Mouse (Mus musculus) forebrain, embryonic 13.5 days (tissue): ENCODE measurements around the gene Arid4a. TPM values are rescaled to one million over a fixed set of nuclear protein-coding genes. Genes with fewer than 3 reads are reported as not detected.

Source experiments
- ATAC-seq: fragments of 200-750 bp; cut with Nextera tagmentation; 2 replicates; pipeline ENCODE4 v1.8.0; 2017
- H3K27ac ChIP-seq: fragments of 300-500 bp; sonication (generic); 2 replicates; pipeline ENCODE4 v1.5.1; 2015; ENCODE audit warnings: inconsistent platforms, mild to moderate bottlenecking, moderate library complexity
- H3K27me3 ChIP-seq: fragments of 300-500 bp; sonication (generic); 2 replicates; pipeline ENCODE4 v1.6.1; 2015; ENCODE audit warnings: mild to moderate bottlenecking, inconsistent platforms
- H3K36me3 ChIP-seq: fragments of 300-500 bp; sonication (generic); 2 replicates; pipeline ENCODE4 v1.6.1; 2015; ENCODE audit warnings: mild to moderate bottlenecking, inconsistent platforms; ENCODE audit not compliant: poor library complexity, severe bottlenecking
- H3K4me1 ChIP-seq: fragments of 300-500 bp; sonication (generic); 2 replicates; pipeline ENCODE4 v1.6.1; 2015; ENCODE audit warnings: inconsistent platforms
- H3K4me2 ChIP-seq: fragments of 300-500 bp; sonication (generic); 2 replicates; pipeline ENCODE4 v1.6.1; 2015; ENCODE audit warnings: inconsistent platforms, mild to moderate bottlenecking, moderate library complexity
- H3K4me3 ChIP-seq: fragments of 300-500 bp; sonication (generic); 2 replicates; pipeline ENCODE4 v1.5.1; 2015; ENCODE audit warnings: mild to moderate bottlenecking, inconsistent platforms
- H3K9ac ChIP-seq: fragments of 300-500 bp; sonication (generic); 2 replicates; pipeline ENCODE4 v1.6.1; 2015; ENCODE audit warnings: mild to moderate bottlenecking, inconsistent platforms
- H3K9me3 ChIP-seq: fragments of 300-500 bp; sonication (generic); replicated peaks from 2 replicates; pipeline ENCODE4 v1.6.1; 2016; ENCODE audit warnings: inconsistent platforms
- WGBS: fragments of 180-500 bp; shearing (Covaris S2); methylation state at CpG from one replicate; pipeline ENCODE4 v1.1.7; 2015; 5-methylcytosine and 5-hydroxymethylcytosine counted together
- polyA plus RNA-seq: library from polyadenylated mRNA; unstranded; fragments of >200 nt; fragmentation: Nextera tagmentation; extraction: Ambion mirVana; gene quantifications from 2 replicates; pipeline ENCODE4 v1.2.1, GENCODE M21; 2015

Gene Arid4a
- 51.1 and 52.0 TPM in 2 replicates for polyA plus RNA-seq

GRCm38 (mm10) chr12:71015363-71016210, at the start of gene Arid4a:
Gene Arid4a, plus strand, starts transcription at chr12:71015990.
- peaks cover 34% of the 10 kb centered on the region for H3K4me1 ChIP-seq
- no peaks in the 10 kb centered on the region for H3K27me3 ChIP-seq
- H3K27ac ChIP-seq, result peak within 1 kb of the TSS; percentile 97
- H3K9me3 ChIP-seq, result no peaks in the 10 kb centered on the region
- peaks cover 26% of the 10 kb centered on the region for H3K36me3 ChIP-seq
- WGBS, result under 1% methylated on average over 61 of the region's 61 CpGs
- H3K4me2 ChIP-seq, result peak within 1 kb of the TSS; percentile 83
- peak within 1 kb of the TSS; percentile 92 for H3K9ac ChIP-seq
- H3K4me3 ChIP-seq, result peak within 1 kb of the TSS; percentile 98
- ATAC-seq, result peak; percentile 99

- peaks cover 14% of the 10 kb centered on the region for H3K36me3 ChIP-seq
- peak overlapping the region; percentile 87 for H3K27ac ChIP-seq
- peak overlapping the region; percentile 66 for H3K9ac ChIP-seq
- ATAC-seq, result no peak
- no peaks in the 10 kb centered on the region for H3K9me3 ChIP-seq
- peaks cover 6% of the 10 kb centered on the region; the same call in 1 of the 2 replicates for H3K4me1 ChIP-seq
- H3K4me3 ChIP-seq, result peak overlapping the region; percentile 53
- no peaks in the 10 kb centered on the region for H3K27me3 ChIP-seq
- peak overlapping the region; percentile 64 for H3K4me2 ChIP-seq
- 44% methylated on average over 8 of the region's 8 CpGs for WGBS
These were observed 48.2 kb upstream of the Arid4a start for GRCm38 (mm10) chr12:70967581-70967980.

GRCm38 (mm10) chr12:70968141-70968790, 47.5 kb upstream of the Arid4a start:
- H3K9me3 ChIP-seq, result no peaks in the 10 kb centered on the region
- H3K9ac ChIP-seq, result peak overlapping the region; percentile 66
- peaks cover 9% of the 10 kb centered on the region for H3K36me3 ChIP-seq
- H3K4me1 ChIP-seq, result peaks cover 6% of the 10 kb centered on the region; the same call in 1 of the 2 replicates
- peak overlapping the region; percentile 87 for H3K27ac ChIP-seq
- WGBS, result under 1% methylated on average over 35 of the region's 35 CpGs
- H3K4me2 ChIP-seq, result peak overlapping the region; percentile 64
- H3K27me3 ChIP-seq, result no peaks in the 10 kb centered on the region
- ATAC-seq, result peak; percentile 82
- peak overlapping the region; percentile 53 for H3K4me3 ChIP-seq

DNA sequence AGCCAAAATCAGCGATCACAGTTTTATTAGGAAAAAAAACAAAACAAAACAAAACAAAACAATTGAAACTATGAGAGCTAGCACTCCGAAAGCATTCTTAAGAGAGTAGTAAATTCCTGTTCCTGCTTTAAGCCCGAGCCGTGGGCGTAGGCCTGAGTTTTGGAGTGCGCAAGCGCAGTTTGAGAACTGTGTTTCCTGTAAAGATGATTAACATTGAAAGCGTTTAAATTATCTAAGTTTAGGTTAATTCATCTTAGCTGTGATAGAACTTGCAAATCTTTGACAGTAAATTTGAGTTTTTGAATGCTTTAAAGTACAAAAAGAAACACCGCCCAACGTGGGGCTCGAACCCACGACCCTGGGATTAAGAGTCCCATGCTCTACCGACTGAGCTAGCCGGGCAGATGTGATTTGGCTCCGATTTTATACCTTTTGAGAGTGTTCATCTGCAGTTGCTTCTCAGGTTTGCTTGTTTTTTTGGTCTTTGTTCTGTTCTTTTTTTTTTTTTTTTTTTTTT, 46.9 kb upstream of the Arid4a start:
- no peaks in the 10 kb centered on the region for H3K27me3 ChIP-seq
- H3K4me3 ChIP-seq, result peak overlapping the region; percentile 53
- no peaks in the 10 kb centered on the region for H3K9me3 ChIP-seq
- H3K4me1 ChIP-seq, result peaks cover 6% of the 10 kb centered on the region; the same call in 1 of the 2 replicates
- peak overlapping the region; percentile 66 for H3K9ac ChIP-seq
- WGBS, result under 1% methylated on average over 15 of the region's 15 CpGs
- ATAC-seq, result peak; percentile 73
- H3K36me3 ChIP-seq, result peaks cover 4% of the 10 kb centered on the region
- H3K27ac ChIP-seq, result peak overlapping the region; percentile 87
- peak overlapping the region; percentile 64 for H3K4me2 ChIP-seq

DNA sequence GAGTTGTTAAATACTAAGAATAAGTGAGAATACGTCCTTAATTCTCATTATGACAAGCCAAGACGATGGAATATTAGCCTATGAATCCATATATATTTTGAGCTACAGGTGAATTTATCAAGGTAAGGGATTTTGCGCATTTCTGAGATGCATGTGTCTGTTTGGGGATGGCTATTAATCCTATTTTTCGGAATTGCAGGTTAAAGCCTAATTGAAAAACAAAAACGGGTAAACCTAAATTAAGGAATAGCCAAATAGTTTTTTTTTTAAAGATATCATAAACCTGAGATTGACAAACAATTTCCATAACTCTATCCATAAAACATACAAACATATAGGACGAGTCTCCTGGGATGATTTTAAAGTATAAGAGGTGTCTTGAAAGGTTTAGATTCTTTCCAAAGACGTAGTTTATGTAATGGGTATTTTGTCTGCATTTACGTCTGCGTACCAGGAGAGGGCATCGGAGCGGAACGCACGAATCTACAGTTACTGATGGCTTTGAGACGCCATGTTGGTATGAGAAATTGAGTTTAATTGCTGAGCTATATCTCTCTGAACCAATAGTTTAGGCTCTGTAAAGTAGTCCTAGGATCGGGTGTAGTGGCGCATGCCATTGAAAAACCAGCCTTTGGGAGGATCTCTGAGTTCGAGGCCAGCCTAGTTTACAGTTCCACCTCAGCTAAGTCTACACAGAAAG, 46.2 kb upstream of the Arid4a start:
- Histone ChIP-seq H3K27ac (no peak overlapping the region), H3K4me3 (peak overlapping the region; percentile 37), H3K4me2 (peak overlapping the region; percentile 49), H3K27me3 (no peaks in the 10 kb centered on the region), H3K9ac (no peak overlapping the region), H3K36me3 (no peaks in the 10 kb centered on the region; the same call in 1 of the 2 replicates), H3K4me1 (peaks cover 6% of the 10 kb centered on the region; the same call in 1 of the 2 replicates), H3K9me3 (no peaks in the 10 kb centered on the region)
- 4% methylated on average over 17 of the region's 17 CpGs for WGBS
- 0 out of 2 replicates have a peak, but pooled peaks have one; percentile 11 for ATAC-seq

DNA sequence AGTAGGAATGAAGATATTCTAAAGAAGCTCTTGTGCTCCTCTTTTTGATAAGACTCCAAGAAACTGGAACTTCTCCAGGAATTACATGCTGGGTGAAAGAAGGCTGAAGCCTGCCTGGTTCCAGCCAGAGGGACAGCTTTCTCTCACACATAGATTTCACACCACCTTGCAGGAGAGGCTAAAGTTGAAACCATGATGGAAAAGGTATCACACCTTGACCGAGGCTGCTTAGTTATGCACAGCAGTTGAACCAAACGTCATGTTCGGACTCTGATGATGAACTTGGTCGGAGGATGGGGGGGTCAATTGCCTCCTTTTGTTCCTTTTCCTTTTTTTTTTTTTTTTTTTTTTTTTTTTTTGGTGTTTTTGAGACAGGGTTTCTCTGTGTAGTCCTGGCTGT, 42.0 kb upstream of the Arid4a start:
- no peak overlapping the region for H3K9ac ChIP-seq
- 95% methylated on average over 4 of the region's 4 CpGs for whole genome bisulfite sequencing
- no peaks in the 10 kb centered on the region for H3K9me3 ChIP-seq
- H3K4me3 ChIP-seq, result no peak overlapping the region
- no peak for ATAC-seq
- peaks cover 14% of the 10 kb centered on the region for H3K4me1 ChIP-seq
- H3K27ac ChIP-seq, result no peak overlapping the region
- peaks cover 8% of the 10 kb centered on the region for H3K36me3 ChIP-seq
- H3K27me3 ChIP-seq, result no peaks in the 10 kb centered on the region
- peak overlapping the region; percentile 49 for H3K4me2 ChIP-seq

DNA sequence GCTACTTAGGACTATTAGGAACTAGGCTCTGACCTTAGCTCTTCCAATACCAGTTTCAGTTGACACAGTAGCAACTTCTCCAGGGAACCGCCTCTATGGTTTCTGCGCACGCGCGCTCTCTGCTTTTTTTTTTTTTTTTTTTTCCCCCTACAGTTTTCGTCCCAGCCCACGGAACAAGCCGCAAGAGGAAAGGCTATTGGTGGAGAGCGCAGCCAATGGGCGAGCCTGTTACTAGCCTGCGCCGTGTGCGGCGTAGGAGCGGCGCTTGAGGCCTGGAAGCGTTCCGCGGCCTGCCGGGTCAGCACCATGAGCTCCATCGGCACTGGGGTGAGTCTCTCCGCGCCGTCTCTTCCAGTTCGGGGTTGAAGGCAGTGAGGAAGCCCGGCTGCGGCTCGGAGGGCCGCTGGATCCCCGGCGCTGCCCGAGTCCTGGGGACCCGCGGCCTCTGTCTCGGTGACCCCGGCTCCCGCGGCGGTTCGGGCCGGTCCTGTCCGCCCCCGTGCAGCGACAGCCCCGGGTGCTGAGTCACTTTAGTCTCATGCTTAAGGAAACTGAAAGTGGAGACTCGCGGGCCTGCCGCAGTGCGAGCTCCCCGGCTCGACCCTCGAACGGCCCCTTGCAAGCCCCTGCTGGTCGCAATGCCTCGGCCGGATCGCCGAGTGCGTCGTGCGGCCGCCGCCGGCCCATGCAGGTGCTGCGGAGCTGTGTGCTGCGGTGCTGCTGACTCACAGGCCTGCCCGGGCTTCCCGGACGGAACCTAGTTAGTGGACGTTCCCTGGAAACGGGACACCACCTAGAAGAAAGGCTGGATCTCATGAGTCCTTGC, 41.1 kb upstream of the Arid4a start, which contains the start of gene Psma3:
TSS of gene Psma3 (plus strand) at position 181 of the 826 bp plus-strand sequence.
- no peaks in the 10 kb centered on the region for H3K27me3 ChIP-seq
- peak within 1 kb of the TSS; percentile 96 for H3K27ac ChIP-seq
- peak within 1 kb of the TSS; percentile 81 for H3K4me2 ChIP-seq
- peak within 1 kb of the TSS; percentile 98 for H3K9ac ChIP-seq
- H3K9me3 ChIP-seq, result no peaks in the 10 kb centered on the region
- H3K4me3 ChIP-seq, result peak within 1 kb of the TSS; percentile 99
- peaks cover 14% of the 10 kb centered on the region for H3K4me1 ChIP-seq
- ATAC-seq, result peak; percentile 100
- WGBS, result under 1% methylated on average over 71 of the region's 71 CpGs
- peaks cover 15% of the 10 kb centered on the region for H3K36me3 ChIP-seq

DNA sequence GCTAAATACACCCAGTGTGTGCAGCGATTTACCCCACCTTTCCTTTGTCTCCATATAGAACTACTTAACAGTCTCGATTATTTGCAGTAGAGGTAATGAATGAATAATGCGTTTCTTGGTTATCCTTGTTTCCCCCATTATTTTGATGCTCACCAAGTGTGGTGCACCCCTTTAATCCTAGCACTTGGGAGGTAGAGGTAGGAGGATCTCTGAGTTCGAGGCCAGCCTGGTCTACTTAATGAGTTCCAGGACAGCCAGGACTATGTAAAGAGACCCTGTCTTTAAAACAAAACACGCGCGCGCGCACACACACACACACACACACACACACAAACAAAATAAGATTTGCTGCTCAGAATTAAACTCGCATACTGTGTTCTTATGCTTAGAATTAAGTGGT, 40.4 kb upstream of the Arid4a start:
- WGBS, result 24% methylated on average over 10 of the region's 10 CpGs

DNA sequence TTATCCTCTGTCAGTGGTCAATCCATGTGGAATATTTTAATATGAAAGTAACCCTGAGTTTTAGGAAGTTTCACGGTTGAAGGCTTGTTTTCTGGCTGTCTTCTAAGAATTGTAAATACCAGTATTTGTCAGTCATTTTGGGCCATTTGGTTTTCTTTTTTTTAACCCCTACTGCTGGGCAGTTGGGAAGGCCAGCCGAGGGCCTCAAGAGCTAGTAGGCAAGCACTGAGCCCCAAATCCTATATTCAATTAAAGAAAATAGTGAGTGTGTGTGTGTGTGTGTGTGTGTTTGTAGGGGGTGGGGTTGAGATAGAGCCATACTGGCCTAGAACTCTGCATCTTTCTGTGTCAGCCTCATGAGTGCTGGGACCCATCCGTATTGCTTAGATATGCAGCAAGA, 39.9 kb upstream of the Arid4a start:
- Histone ChIP-seq H3K4me2 (peak overlapping the region; percentile 81), H3K9ac (peak overlapping the region; percentile 98; the same call in 1 of the 2 replicates), H3K4me1 (peaks cover 14% of the 10 kb centered on the region), H3K27ac (no peak overlapping the region), H3K9me3 (no peaks in the 10 kb centered on the region), H3K27me3 (no peaks in the 10 kb centered on the region), H3K36me3 (peaks cover 25% of the 10 kb centered on the region), H3K4me3 (peak overlapping the region; percentile 99)
- WGBS, result 76% methylated on average over 3 of the region's 3 CpGs
- no peak for ATAC-seq

More for the DNA sequence above, 40.4 kb upstream of the Arid4a start:
- H3K4me3 ChIP-seq, result peak overlapping the region; percentile 99
- H3K4me2 ChIP-seq, result peak overlapping the region; percentile 81
- peak overlapping the region; percentile 96 for H3K27ac ChIP-seq
- ATAC-seq, result no peak
- peak overlapping the region; percentile 98 for H3K9ac ChIP-seq
- H3K9me3 ChIP-seq, result no peaks in the 10 kb centered on the region
- peaks cover 21% of the 10 kb centered on the region for H3K36me3 ChIP-seq
- no peaks in the 10 kb centered on the region for H3K27me3 ChIP-seq
- peaks cover 14% of the 10 kb centered on the region for H3K4me1 ChIP-seq

DNA sequence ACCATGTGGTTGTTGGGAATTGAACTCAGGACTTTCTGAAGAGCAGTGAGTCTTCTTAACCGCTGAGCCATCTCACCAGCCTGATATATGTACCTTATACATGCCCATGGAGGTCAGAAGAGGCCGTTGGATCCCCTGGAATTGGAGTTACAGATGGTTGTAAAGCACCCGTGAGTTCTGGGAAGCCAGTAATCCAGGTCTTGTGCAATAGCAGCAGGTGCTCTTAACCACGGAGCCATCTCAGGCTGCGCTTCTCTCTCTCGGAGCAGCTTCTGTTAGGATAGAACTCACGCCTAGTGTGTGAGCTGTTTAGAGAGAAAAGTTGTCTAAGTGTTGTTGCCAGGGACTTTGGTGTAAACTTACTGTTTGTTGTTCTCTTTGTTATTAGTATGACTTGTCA, 37.4 kb upstream of the Arid4a start:
- Histone ChIP-seq H3K27me3 (no peaks in the 10 kb centered on the region), H3K4me1 (peaks cover 14% of the 10 kb centered on the region), H3K4me2 (no peak overlapping the region), H3K36me3 (peaks cover 38% of the 10 kb centered on the region), H3K9ac (no peak overlapping the region), H3K27ac (no peak overlapping the region), H3K4me3 (no peak overlapping the region), H3K9me3 (no peaks in the 10 kb centered on the region)
- WGBS, result 95% methylated on average over 7 of the region's 7 CpGs
- ATAC-seq, result no peak
